Mouse (Mus musculus) forebrain, embryonic 14.5 days (tissue): ENCODE measurements at regions not wholly inside any gene's neighbourhood (a gene's known extent, or its start where the extent isn't known, plus 50 kb on each side); places are given as distances from the start of the nearest gene placed in this dataset.

Source experiments
- ATAC-seq: fragments of 200-750 bp; cut with Nextera tagmentation; 2 replicates; pipeline ENCODE4 v1.8.0; 2017; ENCODE audit warnings: mild to moderate bottlenecking, moderate library complexity
- DNase-seq: peaks from one replicate; pipeline ENCODE4 v3.0.0-alpha.2; 2015; ENCODE audit warnings: low spot score
- H3K27ac ChIP-seq: fragments of 300-500 bp; sonication (generic); 2 replicates; pipeline ENCODE4 v1.5.1; 2014; ENCODE audit warnings: low read depth, mild to moderate bottlenecking, control low read depth, low read length, moderate library complexity
- H3K27me3 ChIP-seq: fragments of 300-500 bp; sonication (generic); replicated peaks from 2 replicates; pipeline ENCODE4 v1.6.1; 2014; ENCODE audit warnings: low read length, control low read depth, mixed read lengths; ENCODE audit not compliant: control insufficient read depth, insufficient read depth
- H3K36me3 ChIP-seq: fragments of 300-500 bp; sonication (generic); 2 replicates; pipeline ENCODE4 v1.6.1; 2014; ENCODE audit warnings: low read length, control low read depth; ENCODE audit not compliant: control insufficient read depth, insufficient read depth
- H3K4me1 ChIP-seq: fragments of 300-500 bp; sonication (generic); 2 replicates; pipeline ENCODE4 v1.6.1; 2014; ENCODE audit warnings: antibody characterized with exemption, low read length, control low read depth; ENCODE audit not compliant: control insufficient read depth, insufficient read depth
- H3K4me2 ChIP-seq: fragments of 300-500 bp; sonication (generic); 2 replicates; pipeline ENCODE4 v1.6.1; 2014; ENCODE audit warnings: mild to moderate bottlenecking, control low read depth, low read length
- H3K4me3 ChIP-seq: fragments of 300-500 bp; sonication (generic); 2 replicates; pipeline ENCODE4 v1.5.1; 2014; ENCODE audit warnings: low read depth, low read length, control low read depth
- H3K9ac ChIP-seq: fragments of 300-500 bp; sonication (generic); 2 replicates; pipeline ENCODE4 v1.6.1; 2014; ENCODE audit warnings: mild to moderate bottlenecking, low read length, control low read depth, moderate library complexity
- H3K9me3 ChIP-seq: fragments of 300-500 bp; sonication (generic); replicated peaks from 2 replicates; pipeline ENCODE4 v1.6.1; 2016; ENCODE audit warnings: low read length, control low read depth, mixed read lengths; ENCODE audit not compliant: control insufficient read depth
- WGBS: fragments of 180-500 bp; shearing (Covaris S2); extraction: QIAGEN DNeasy Blood & Tissue Kit; methylation state at CpG from one replicate; pipeline ENCODE4 v1.1.7; 2014; 5-methylcytosine and 5-hydroxymethylcytosine counted together

DNA sequence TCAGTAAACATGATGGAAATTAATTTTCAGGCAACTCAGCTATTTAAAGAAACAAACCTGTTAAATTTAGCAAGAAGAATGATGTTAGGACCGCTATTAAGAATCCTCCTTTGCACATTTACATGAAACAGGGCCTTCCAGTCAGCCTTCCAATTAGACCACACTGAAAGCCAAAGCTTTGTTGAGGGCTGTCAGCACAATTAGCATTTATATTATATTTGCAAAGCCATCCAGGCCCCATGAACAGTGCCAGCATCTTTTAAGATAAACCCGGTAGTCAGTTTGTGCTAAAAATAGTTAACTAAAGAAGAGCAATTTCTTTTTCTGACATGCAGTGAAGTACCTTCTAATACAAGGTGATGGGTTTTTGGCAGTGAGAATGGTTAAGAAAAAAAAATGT is 495.1 kb downstream of the Kcna4 start:
- no peak overlapping the region for H3K27ac ChIP-seq
- no peak overlapping the region for H3K9ac ChIP-seq
- H3K27me3 ChIP-seq, result no peaks in the 10 kb centered on the region
- H3K4me2 ChIP-seq, result no peak overlapping the region
- 12% methylated on average over 2 of the region's 2 CpGs for WGBS
- H3K4me3 ChIP-seq, result no peak overlapping the region
- peaks cover 3% of the 10 kb centered on the region; the same call in 1 of the 2 replicates for H3K4me1 ChIP-seq
- peak; percentile 58 for DNase-seq
- H3K36me3 ChIP-seq, result no peaks in the 10 kb centered on the region
- ATAC-seq, result peak; percentile 68
- H3K9me3 ChIP-seq, result no peaks in the 10 kb centered on the region

DNA sequence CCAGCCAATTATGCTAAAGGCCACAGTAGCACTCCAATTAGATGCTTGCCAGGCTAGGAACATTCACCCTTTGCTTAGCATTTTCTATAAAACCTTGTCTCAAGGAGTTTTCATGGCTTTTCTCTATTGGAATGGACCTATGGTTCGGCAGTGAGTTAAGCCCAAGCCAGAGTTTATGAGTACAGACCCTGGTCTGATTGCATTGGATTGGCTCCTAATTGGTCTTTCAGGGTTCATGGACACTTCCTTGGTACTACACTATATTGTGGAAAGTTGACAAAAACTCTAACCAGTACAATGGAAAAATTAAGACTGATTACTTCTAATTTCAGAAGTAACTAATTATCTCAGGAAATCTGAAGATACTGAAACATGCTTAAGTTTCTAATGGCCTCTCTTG is 506.5 kb downstream of the Kcna4 start:
- H3K9me3 ChIP-seq, result no peaks in the 10 kb centered on the region
- no peaks in the 10 kb centered on the region for H3K36me3 ChIP-seq
- H3K4me2 ChIP-seq, result no peak overlapping the region
- H3K27me3 ChIP-seq, result no peaks in the 10 kb centered on the region
- ATAC-seq, result no peak
- no peak overlapping the region for H3K27ac ChIP-seq
- H3K9ac ChIP-seq, result no peak overlapping the region
- WGBS, result 42% methylated on average over 1 of the region's 1 CpGs
- no peaks in the 10 kb centered on the region for H3K4me1 ChIP-seq
- DNase-seq, result peak; percentile 7
- no peak overlapping the region for H3K4me3 ChIP-seq

- Histone ChIP-seq H3K9ac (no peak overlapping the region), H3K4me2 (no peak overlapping the region), H3K27me3 (no peaks in the 10 kb centered on the region), H3K27ac (no peak overlapping the region), H3K4me1 (no peaks in the 10 kb centered on the region), H3K4me3 (no peak overlapping the region), H3K9me3 (no peaks in the 10 kb centered on the region), H3K36me3 (no peaks in the 10 kb centered on the region)
- WGBS, result 20% methylated on average over 3 of the region's 3 CpGs
- ATAC-seq, result no peak
- DNase-seq, result no peak
Observed at GRCm38 (mm10) chr2:107813206-107813605, 522.8 kb downstream of the Kcna4 start.

DNA sequence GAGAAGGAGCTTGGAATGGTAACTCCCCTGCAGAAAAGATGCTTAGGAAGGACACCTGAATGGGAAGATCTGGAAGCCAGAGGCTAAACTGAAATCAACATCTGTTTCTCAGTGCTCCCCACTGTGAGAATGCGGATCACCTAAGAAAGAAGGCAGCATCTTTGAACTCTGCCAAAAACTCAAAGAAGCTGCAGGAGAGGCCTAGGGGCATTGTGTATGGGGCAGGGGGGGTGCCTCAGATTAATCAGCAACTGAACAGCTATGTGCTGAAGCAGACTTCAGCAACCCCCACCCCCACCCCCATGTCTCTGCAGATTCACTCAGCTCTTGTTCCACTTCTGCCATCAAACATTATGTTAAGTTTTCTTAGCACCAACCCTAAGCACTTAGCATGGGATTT is 523.6 kb downstream of the Kcna4 start:
- 5% methylated on average over 1 of the region's 1 CpGs for WGBS
- Histone ChIP-seq H3K4me3 (no peak overlapping the region), H3K27ac (no peak overlapping the region), H3K4me1 (no peaks in the 10 kb centered on the region), H3K9ac (no peak overlapping the region), H3K36me3 (no peaks in the 10 kb centered on the region), H3K9me3 (no peaks in the 10 kb centered on the region), H3K27me3 (no peaks in the 10 kb centered on the region), H3K4me2 (no peak overlapping the region)
- ATAC-seq (no peak), DNase-seq (no peak)
